8 mouse cellular contexts compared by ENCODE assay signal in the genomic region with DNA sequence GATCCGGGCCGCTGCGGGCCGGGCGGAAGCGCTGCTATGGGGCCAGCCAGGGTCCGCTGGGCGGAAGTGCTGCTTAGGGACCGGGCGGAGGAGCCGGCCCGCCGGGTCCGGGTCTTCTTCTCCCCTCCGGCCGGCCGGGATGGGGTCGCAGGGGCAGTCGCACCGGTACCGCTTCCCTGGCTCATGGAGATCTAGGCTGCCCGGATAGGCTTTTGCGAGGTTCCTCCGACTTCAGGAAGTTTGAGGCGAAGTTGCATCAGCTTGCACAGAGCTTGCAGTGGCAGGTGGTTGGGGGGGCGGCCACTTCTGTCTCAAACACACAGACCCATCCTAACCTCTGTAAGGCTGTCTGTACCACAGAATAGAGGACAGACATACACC. TPM values are rescaled to one million over a fixed set of nuclear protein-coding genes. Genes with fewer than 3 reads are reported as not detected.
DNase-seq lines count a peak whose midpoint lies in the region; ATAC-seq lines count a peak whose summit lies in the region.

No protein-coding gene starts in this region.

- H3K27me3 ChIP-seq in embryonic facial prominence, embryonic 13.5 days, result no peaks in the 10 kb centered on the region; the same call in 1 of the 2 replicates
- H3K27me3 ChIP-seq in intestine, embryonic 15.5 days (replicated peaks), result no peaks in the 10 kb centered on the region; the same call in 1 of the 2 replicates
- H3K27me3 ChIP-seq in megakaryocyte, embryonic 14.5 days (replicated peaks), result peaks cover 5% of the 10 kb centered on the region

- peak overlapping the region; percentile 95 for H3K9ac ChIP-seq in embryonic facial prominence, embryonic 13.5 days
- H3K9ac ChIP-seq in intestine, embryonic 15.5 days, result peak overlapping the region; percentile 94

- no peaks in the 10 kb centered on the region for H3K9me3 ChIP-seq in embryonic facial prominence, embryonic 13.5 days
- no peaks in the 10 kb centered on the region for H3K9me3 ChIP-seq in intestine, embryonic 15.5 days
- no peaks in the 10 kb centered on the region for H3K9me3 ChIP-seq in megakaryocyte, embryonic 14.5 days

- under 1% methylated on average over 20 of the region's 26 CpGs for WGBS in embryonic facial prominence, embryonic 13.5 days
- WGBS in intestine, embryonic 15.5 days, result under 1% methylated on average over 26 of the region's 26 CpGs

- peak overlapping the region; percentile 91 for H3K4me3 ChIP-seq in embryonic facial prominence, embryonic 13.5 days
- H3K4me3 ChIP-seq in intestine, embryonic 15.5 days (replicated peaks), result peak overlapping the region; percentile 84
- peak overlapping the region; percentile 97 for H3K4me3 ChIP-seq in megakaryocyte, embryonic 14.5 days (replicated peaks)

- 0 out of 2 replicates have a peak, but pooled peaks have one; percentile 40 for ATAC-seq in embryonic facial prominence, embryonic 13.5 days (ENCODE audit: insufficient number of reproducible peaks, insufficient read depth, low FRiP score, low TSS enrichment, low read depth)
- ATAC-seq in intestine, embryonic 15.5 days, result peak; percentile 77

- H3K4me2 ChIP-seq in embryonic facial prominence, embryonic 13.5 days, result peak overlapping the region; percentile 76
- H3K4me2 ChIP-seq in intestine, embryonic 15.5 days (replicated peaks), result peak overlapping the region; percentile 68

- H3K4me1 ChIP-seq in embryonic facial prominence, embryonic 13.5 days, result peaks cover 19% of the 10 kb centered on the region
- H3K4me1 ChIP-seq in intestine, embryonic 15.5 days (replicated peaks), result 0 out of 2 replicates have a peak, but pooled peaks cover 3% of the 10 kb centered on the region
- peaks cover 28% of the 10 kb centered on the region for H3K4me1 ChIP-seq in megakaryocyte, embryonic 14.5 days

- H3K27ac ChIP-seq in embryonic facial prominence, embryonic 13.5 days, result peak overlapping the region; percentile 97
- H3K27ac ChIP-seq in intestine, embryonic 15.5 days, result peak overlapping the region; percentile 94

- H3K36me3 ChIP-seq in embryonic facial prominence, embryonic 13.5 days, result no peaks in the 10 kb centered on the region
- no peaks in the 10 kb centered on the region for H3K36me3 ChIP-seq in intestine, embryonic 15.5 days
- H3K36me3 ChIP-seq in megakaryocyte, embryonic 14.5 days (replicated peaks; ENCODE audit: low read length), result peaks cover 12% of the 10 kb centered on the region

- DNase-seq in cerebellum, postnatal 10 days, result peak; percentile 68 to 70
- no peak for DNase-seq in cerebellum, adult 11-12 months
- DNase-seq in right cerebral cortex, adult 18-20 months, result peak; percentile 23
- no peak for DNase-seq in right cerebral cortex, adult 2 months (ENCODE audit: low spot score in 2 of 2)
- no peak for DNase-seq in embryo, embryonic 11 days

RNA-seq across cellular contexts. Expression of a gene that starts 0.5 kb away (rescaled TPM):
- 6.3 and 7.6 TPM in 2 replicates for polyA plus RNA-seq in embryonic facial prominence, embryonic 13.5 days (2015; fragmentation: Nextera tagmentation; extraction: Ambion mirVana)
- polyA plus RNA-seq in intestine, embryonic 15.5 days (2015; fragmentation: Nextera tagmentation; extraction: Ambion mirVana), result 9.8 and 10.2 TPM in 2 replicates
- polyA plus RNA-seq in megakaryocyte, embryonic 14.5 days (2012; ENCODE audit: insufficient read depth, low replicate concordance), result 1.2 TPM in 1 of 2 replicates, not detected in the other

RNA-seq across cellular contexts. Expression of a gene that starts 25.5 kb away (rescaled TPM):
- polyA plus RNA-seq in embryonic facial prominence, embryonic 13.5 days (2015; fragmentation: Nextera tagmentation; extraction: Ambion mirVana), result 9.2 and 9.5 TPM in 2 replicates
- 2.7 and 3.3 TPM in 2 replicates for polyA plus RNA-seq in intestine, embryonic 15.5 days (2015; fragmentation: Nextera tagmentation; extraction: Ambion mirVana)
- polyA plus RNA-seq in megakaryocyte, embryonic 14.5 days (2012; ENCODE audit: insufficient read depth, low replicate concordance), result 0.35 TPM in 1 of 2 replicates, not detected in the other

Comparison
In these comparisons a context has a peak if more than half of its experiments do, and no peak if none do; other contexts are left out.
1. DNase-seq: peak in cerebellum, postnatal 10 days (2 of 2) and right cerebral cortex, adult 18-20 months (single experiment); none in cerebellum, adult 11-12 months (single experiment), right cerebral cortex, adult 2 months (0 of 2) and embryo, embryonic 11 days (single experiment).
2. Peak in every context shown above with its lines, with median percentiles within 50 percentile points of each other: H3K4me3 ChIP-seq.